ENCODE assay signal across 25 mouse cellular contexts in the genomic region with DNA sequence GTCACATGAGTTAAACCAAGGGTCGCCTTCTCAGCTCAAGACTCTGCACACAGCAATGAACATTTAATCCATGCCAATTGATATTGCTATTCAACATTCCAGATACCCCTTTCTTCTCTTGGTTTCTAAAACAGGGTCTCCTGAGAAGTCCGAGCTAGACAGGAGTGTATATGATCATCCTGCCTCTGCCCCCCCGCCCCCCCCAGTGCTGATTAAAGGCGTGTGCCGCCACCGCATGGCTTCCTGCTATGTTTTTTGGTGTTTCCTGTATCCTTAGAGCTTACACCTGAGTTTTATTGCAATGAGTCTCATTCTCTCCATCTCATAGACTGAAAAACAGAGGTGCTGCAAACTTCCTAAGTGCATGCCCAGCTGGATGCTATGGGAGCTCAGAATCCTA.
"Had no signal": no experiment of that assay in that cellular context is flagged by ENCODE, and none has a peak within 500 bp of the region (broad histone marks: within the 10 kb centered on the region; RNA-seq: fewer than 3 reads in every experiment).

No protein-coding gene starts in this region.

- H3K36me3 ChIP-seq: kidney, embryonic 15.5 days; limb, embryonic 12.5 days; limb, embryonic 15.5 days; midbrain, embryonic 10.5 days; midbrain, embryonic 13.5 days; stomach, embryonic 15.5 days had no signal

- H3K9me3 ChIP-seq: kidney, embryonic 15.5 days; limb, embryonic 12.5 days; limb, embryonic 15.5 days; megakaryocyte, embryonic 14.5 days; midbrain, embryonic 10.5 days; midbrain, embryonic 13.5 days; stomach, embryonic 15.5 days had no signal

- ATAC-seq: intestine, embryonic 16.5 days; liver, postnatal 0 days; lung, postnatal 0 days; midbrain, embryonic 13.5 days; midbrain, embryonic 16.5 days had no signal

- H3K9ac ChIP-seq: kidney, embryonic 15.5 days; limb, embryonic 12.5 days; limb, embryonic 15.5 days; liver, embryonic 14.5 days; liver, postnatal 0 days; lung, embryonic 14.5 days; midbrain, embryonic 13.5 days; stomach, embryonic 15.5 days had no signal

- H3K4me2 ChIP-seq: kidney, embryonic 15.5 days; limb, embryonic 12.5 days; limb, embryonic 15.5 days; liver, embryonic 11.5 days; lung, embryonic 14.5 days; midbrain, embryonic 13.5 days; stomach, embryonic 15.5 days had no signal

- H3K27ac ChIP-seq: kidney, embryonic 15.5 days; left cerebral cortex, adult 2 months; limb, embryonic 12.5 days; limb, embryonic 15.5 days; liver, embryonic 14.5 days; midbrain, embryonic 10.5 days; midbrain, embryonic 13.5 days; stomach, embryonic 15.5 days had no signal

- H3K4me3 ChIP-seq: kidney, embryonic 15.5 days; left cerebral cortex, adult 2 months; limb, embryonic 12.5 days; limb, embryonic 15.5 days; megakaryocyte, embryonic 14.5 days; midbrain, embryonic 10.5 days; midbrain, embryonic 13.5 days; myocyte; stomach, embryonic 15.5 days had no signal

- DNase-seq: kidney, adult 8-10 months; kidney, postnatal 10 days; kidney, postnatal 36 days; layer of hippocampus, postnatal 36 days; left cerebral cortex, postnatal 4 days; liver, postnatal 0 days; lung, embryonic 14.5 days; right cerebral cortex, adult 18-20 months; right cerebral cortex, postnatal 25 days; thymus, adult 18-20 months; thymus, postnatal 14 days had no signal
